Mouse (Mus musculus): ENCODE data around the gene Dnajb5. TPM values are rescaled to one million over a fixed set of nuclear protein-coding genes. Genes with fewer than 3 reads are reported as not detected.
"Not testable (repeated sequence)": the region's sequence is repeated elsewhere in the genome, so short reads cannot be mapped to it uniquely, and the experiment has no call there.

Gene Dnajb5
- polyA plus RNA-seq, 1 experiment, result 5.3 TPM

GRCm38 (mm10) chr4:42972952-42973351, 23.3 kb downstream of the Dnajb5 start:
- Histone ChIP-seq H3K36me3 (ENCODE audit: control insufficient read depth, insufficient read depth) (peaks cover 16% of the 10 kb centered on the region), H3K79me3 (ENCODE audit: low read depth) (no peaks in the 10 kb centered on the region), H3K27me3 (ENCODE audit: control insufficient read depth, insufficient read depth, insufficient read length) (no peaks in the 10 kb centered on the region), H3K79me2 (ENCODE audit: control insufficient read depth, insufficient read depth) (no peaks in the 10 kb centered on the region), H3ac (ENCODE audit: control insufficient read depth, insufficient read length, low read depth) (no peak overlapping the region), H3K4me3 (ENCODE audit: insufficient read depth, poor library complexity, severe bottlenecking) (no peak overlapping the region)
- TF ChIP-seq FOSL1 (IDR thresholded peaks at IDR 0.05; ENCODE audit: insufficient read depth, low read length, poor library complexity, severe bottlenecking), result no peak
- no peak for TF ChIP-seq MYOD1 (IDR thresholded peaks at IDR 0.05; ENCODE audit: control insufficient read depth, insufficient read length, low read depth)
- TF ChIP-seq MYOG (IDR thresholded peaks at IDR 0.05; ENCODE audit: control insufficient read depth, extremely low read depth, insufficient read length), result no peak
- TF ChIP-seq USF1 (IDR thresholded peaks at IDR 0.05; ENCODE audit: low read depth), result no peak
- TF ChIP-seq MAX (IDR thresholded peaks at IDR 0.05), result no peak
- TF ChIP-seq CTCF (IDR thresholded peaks at IDR 0.05; ENCODE audit: control insufficient read depth, insufficient read depth, insufficient read length), result no peak
- TF ChIP-seq CEBPB (IDR thresholded peaks at IDR 0.05; ENCODE audit: low read depth), result no peak

GRCm38 (mm10) chr4:42973868-42974267, 24.3 kb downstream of the Dnajb5 start:
- Histone ChIP-seq H3K4me3 (ENCODE audit: insufficient read depth, poor library complexity, severe bottlenecking) (no peak overlapping the region), H3K79me3 (ENCODE audit: low read depth) (no peaks in the 10 kb centered on the region), H3K27me3 (ENCODE audit: control insufficient read depth, insufficient read depth, insufficient read length) (no peaks in the 10 kb centered on the region), H3ac (ENCODE audit: control insufficient read depth, insufficient read length, low read depth) (no peak overlapping the region), H3K79me2 (ENCODE audit: control insufficient read depth, insufficient read depth) (no peaks in the 10 kb centered on the region), H3K36me3 (ENCODE audit: control insufficient read depth, insufficient read depth) (peaks cover 23% of the 10 kb centered on the region)
- no peak for TF ChIP-seq MYOD1 (IDR thresholded peaks at IDR 0.05; ENCODE audit: control insufficient read depth, insufficient read length, low read depth)
- no peak for TF ChIP-seq MAX (IDR thresholded peaks at IDR 0.05)
- no peak for TF ChIP-seq CTCF (IDR thresholded peaks at IDR 0.05; ENCODE audit: control insufficient read depth, insufficient read depth, insufficient read length)
- no peak for TF ChIP-seq FOSL1 (IDR thresholded peaks at IDR 0.05; ENCODE audit: insufficient read depth, low read length, poor library complexity, severe bottlenecking)
- TF ChIP-seq MYOG (IDR thresholded peaks at IDR 0.05; ENCODE audit: control insufficient read depth, extremely low read depth, insufficient read length), result no peak
- no peak for TF ChIP-seq CEBPB (IDR thresholded peaks at IDR 0.05; ENCODE audit: low read depth)

- Histone ChIP-seq H3K79me3 (ENCODE audit: low read depth) (no peaks in the 10 kb centered on the region), H3K36me3 (ENCODE audit: control insufficient read depth, insufficient read depth) (peaks cover 58% of the 10 kb centered on the region), H3ac (ENCODE audit: control insufficient read depth, insufficient read length, low read depth) (no peak overlapping the region), H3K27me3 (ENCODE audit: control insufficient read depth, insufficient read depth, insufficient read length) (no peaks in the 10 kb centered on the region), H3K4me3 (ENCODE audit: insufficient read depth, poor library complexity, severe bottlenecking) (no peak overlapping the region), H3K79me2 (ENCODE audit: control insufficient read depth, insufficient read depth) (no peaks in the 10 kb centered on the region)
- TF ChIP-seq MYOD1 (IDR thresholded peaks at IDR 0.05; ENCODE audit: control insufficient read depth, insufficient read length, low read depth) (no peak), MAX (IDR thresholded peaks at IDR 0.05) (no peak), FOSL1 (IDR thresholded peaks at IDR 0.05; ENCODE audit: insufficient read depth, low read length, poor library complexity, severe bottlenecking) (no peak), MYOG (IDR thresholded peaks at IDR 0.05; ENCODE audit: control insufficient read depth, extremely low read depth, insufficient read length) (no peak), CTCF (IDR thresholded peaks at IDR 0.05; ENCODE audit: control insufficient read depth, insufficient read depth, insufficient read length) (no peak), CEBPB (IDR thresholded peaks at IDR 0.05; ENCODE audit: low read depth) (no peak), USF1 (IDR thresholded peaks at IDR 0.05; ENCODE audit: low read depth) (no peak)
Observed at GRCm38 (mm10) chr4:42978062-42978461, 28.4 kb downstream of the Dnajb5 start.

- H3K79me2 ChIP-seq (ENCODE audit: control insufficient read depth, insufficient read depth); H3ac ChIP-seq (ENCODE audit: control insufficient read depth, insufficient read length, low read depth); H3K27me3 ChIP-seq (ENCODE audit: control insufficient read depth, insufficient read depth, insufficient read length); H3K4me3 ChIP-seq (ENCODE audit: insufficient read depth, poor library complexity, severe bottlenecking); H3K79me3 ChIP-seq (ENCODE audit: low read depth): not testable (repeated sequence)
- peaks cover 82% of the 10 kb centered on the region for H3K36me3 ChIP-seq (ENCODE audit: control insufficient read depth, insufficient read depth)
Observed at GRCm38 (mm10) chr4:42980467-42980866, 30.9 kb downstream of the Dnajb5 start.

- Histone ChIP-seq H3K27me3 (ENCODE audit: control insufficient read depth, insufficient read depth, insufficient read length) (no peaks in the 10 kb centered on the region), H3K4me3 (ENCODE audit: insufficient read depth, poor library complexity, severe bottlenecking) (no peak overlapping the region), H3K79me3 (ENCODE audit: low read depth) (peaks cover 19% of the 10 kb centered on the region), H3K36me3 (ENCODE audit: control insufficient read depth, insufficient read depth) (peaks cover 97% of the 10 kb centered on the region), H3K79me2 (ENCODE audit: control insufficient read depth, insufficient read depth) (peaks cover 41% of the 10 kb centered on the region), H3ac (ENCODE audit: control insufficient read depth, insufficient read length, low read depth) (no peak overlapping the region)
- TF ChIP-seq MYOG (IDR thresholded peaks at IDR 0.05; ENCODE audit: control insufficient read depth, extremely low read depth, insufficient read length), result no peak
- TF ChIP-seq CEBPB (IDR thresholded peaks at IDR 0.05; ENCODE audit: low read depth), result no peak
- TF ChIP-seq CTCF (IDR thresholded peaks at IDR 0.05; ENCODE audit: control insufficient read depth, insufficient read depth, insufficient read length), result no peak
- TF ChIP-seq MYOD1 (IDR thresholded peaks at IDR 0.05; ENCODE audit: control insufficient read depth, insufficient read length, low read depth), result no peak
- no peak for TF ChIP-seq FOSL1 (IDR thresholded peaks at IDR 0.05; ENCODE audit: insufficient read depth, low read length, poor library complexity, severe bottlenecking)
- no peak for TF ChIP-seq MAX (IDR thresholded peaks at IDR 0.05)
- no peak for TF ChIP-seq USF1 (IDR thresholded peaks at IDR 0.05; ENCODE audit: low read depth)
Observed at GRCm38 (mm10) chr4:42988296-42988695, 38.7 kb downstream of the Dnajb5 start.

- peaks cover 69% of the 10 kb centered on the region for H3K79me2 ChIP-seq (ENCODE audit: control insufficient read depth, insufficient read depth)
- no peak overlapping the region for H3ac ChIP-seq (ENCODE audit: control insufficient read depth, insufficient read length, low read depth)
- no peaks in the 10 kb centered on the region for H3K27me3 ChIP-seq (ENCODE audit: control insufficient read depth, insufficient read depth, insufficient read length)
- TF ChIP-seq MYOG (IDR thresholded peaks at IDR 0.05; ENCODE audit: control insufficient read depth, extremely low read depth, insufficient read length), result no peak
- TF ChIP-seq MYOD1 (IDR thresholded peaks at IDR 0.05; ENCODE audit: control insufficient read depth, insufficient read length, low read depth), result no peak
- no peak for TF ChIP-seq CTCF (IDR thresholded peaks at IDR 0.05; ENCODE audit: control insufficient read depth, insufficient read depth, insufficient read length)
- TF ChIP-seq CEBPB (IDR thresholded peaks at IDR 0.05; ENCODE audit: low read depth), result no peak
- TF ChIP-seq MAX (IDR thresholded peaks at IDR 0.05), result no peak
- TF ChIP-seq USF1 (IDR thresholded peaks at IDR 0.05; ENCODE audit: low read depth), result no peak
- TF ChIP-seq FOSL1 (IDR thresholded peaks at IDR 0.05; ENCODE audit: insufficient read depth, low read length, poor library complexity, severe bottlenecking), result no peak
- peaks cover 52% of the 10 kb centered on the region for H3K36me3 ChIP-seq (ENCODE audit: control insufficient read depth, insufficient read depth)
- peaks cover 49% of the 10 kb centered on the region for H3K79me3 ChIP-seq (ENCODE audit: low read depth)
- peak overlapping the region; percentile 89 for H3K4me3 ChIP-seq (ENCODE audit: insufficient read depth, poor library complexity, severe bottlenecking)
Observed at GRCm38 (mm10) chr4:42998022-42998421, 48.4 kb downstream of the Dnajb5 start.
